Comparison of ENCODE assay signal across 26 mouse cellular contexts in genomic region chr15:59983777-59984176, GRCm38 (mm10). TPM values are rescaled to one million over a fixed set of nuclear protein-coding genes. Genes with fewer than 3 reads are reported as not detected.
DNase-seq lines count a peak whose midpoint lies in the region; ATAC-seq and TF ChIP-seq lines count a peak whose summit lies in the region.
"Had no signal": no experiment of that assay in that cellular context is flagged by ENCODE, and none has a peak within 500 bp of the region (broad histone marks: within the 10 kb centered on the region; RNA-seq: fewer than 3 reads in every experiment).

No protein-coding gene starts in this region.

- ATAC-seq in megakaryocyte, adult 5-6 weeks (ENCODE audit: poor library complexity, severe bottlenecking) = peak; percentile 63; the same call in 1 of the 2 replicates
- ATAC-seq in kidney, embryonic 16.5 days (ENCODE audit: low FRiP score, low TSS enrichment) = no peak
- ATAC-seq: forebrain, embryonic 13.5 days had no signal

- H3K27ac ChIP-seq in CH12.LX (ENCODE audit: insufficient read depth, low read depth) (no peak overlapping the region), ES-E14 (ENCODE audit: insufficient read depth, low read depth, low read length, poor library complexity, severe bottlenecking) (no peak overlapping the region)
- no peak overlapping the region for H3K27ac ChIP-seq in kidney, embryonic 16.5 days (ENCODE audit: low read length)
- H3K27ac ChIP-seq: forebrain, embryonic 13.5 days; heart, adult 2 months; layer of hippocampus, adult 2 months; left cerebral cortex, adult 2 months had no signal

- DNase-seq in CH12.LX (ENCODE audit: extremely low read depth) = peak; percentile 8
- DNase-seq in ES-E14 (ENCODE audit: low read depth, low spot score) = peak; percentile 27
- peak; percentile 30 for DNase-seq in embryo, embryonic 11 days
- no peak for DNase-seq in thymus, postnatal 14 days
- DNase-seq in adrenal gland, postnatal 14 days = no peak
- DNase-seq: cerebellum, adult 2 months; cerebellum, postnatal 36 days; gastrocnemius, postnatal 10 days; heart, adult 2 months; heart, postnatal 36 days; kidney, adult 2 months; kidney, postnatal 14 days; lung, adult 2 months; lung, postnatal 36 days; thymus, postnatal 36 days had no signal

- WGBS in kidney, embryonic 16.5 days = 70% methylated on average over 4 of the region's 4 CpGs

- H3K4me3 ChIP-seq in CH12.LX (replicated peaks in 1 of 3; ENCODE audit: low read depth in 2 of 3, low read length in 2 of 3, poor library complexity in 1 of 3) (no peak overlapping the region), ES-E14 (ENCODE audit: insufficient read depth in 1 of 2, low read depth in 1 of 2, low read length in 2 of 2, poor library complexity in 1 of 2, severe bottlenecking in 1 of 2) (no peak overlapping the region)
- no peak overlapping the region for H3K4me3 ChIP-seq in kidney, embryonic 16.5 days (ENCODE audit: low read length)
- H3K4me3 ChIP-seq: forebrain, embryonic 13.5 days; heart, adult 2 months; layer of hippocampus, adult 2 months; left cerebral cortex, adult 2 months had no signal

- H3K36me3 ChIP-seq in CH12.LX (replicated peaks in 1 of 2; ENCODE audit: control insufficient read depth in 1 of 2, insufficient read depth in 1 of 2, low read length in 1 of 2) (no peaks in the 10 kb centered on the region), ES-E14 (ENCODE audit: control insufficient read depth, insufficient read depth, low read length, poor library complexity, severe bottlenecking) (no peaks in the 10 kb centered on the region)
- H3K36me3 ChIP-seq in kidney, embryonic 16.5 days (ENCODE audit: insufficient read depth, low read length) = no peaks in the 10 kb centered on the region

- peak overlapping the region; percentile 44; the same call in 1 of the 2 replicates for H3K4me2 ChIP-seq in CH12.LX (ENCODE audit: insufficient read depth, low read depth, poor library complexity, severe bottlenecking)
- H3K4me2 ChIP-seq in kidney, embryonic 16.5 days (replicated peaks; ENCODE audit: low read depth, low read length) = no peak overlapping the region
- H3K4me2 ChIP-seq: forebrain, embryonic 13.5 days; liver, embryonic 11.5 days; midbrain, embryonic 11.5 days had no signal

- in situ Hi-C loops in CH12.LX (cut with MboI; ENCODE audit: low pct_ligation_motif_present, low pct_unique_long_range_greater_than_20kb, low sequenced_read_pairs) (no loop called here), ES-E14 (cut with MboI; ENCODE audit: low sequenced_read_pairs in 2 of 2, unreplicated experiment in 2 of 2) (no loop called here)

- no peaks in the 10 kb centered on the region for H3K27me3 ChIP-seq in CH12.LX (replicated peaks)
- H3K27me3 ChIP-seq in kidney, embryonic 16.5 days (ENCODE audit: insufficient read depth, low read length) = no peaks in the 10 kb centered on the region
- H3K27me3 ChIP-seq: forebrain, embryonic 13.5 days had no signal

- H3K4me1 ChIP-seq in CH12.LX (ENCODE audit: control insufficient read depth in 1 of 2, insufficient read depth in 2 of 2) = peaks cover 4% of the 10 kb centered on the region in 2 experiments; a peak in 2 of 4 replicates
- H3K4me1 ChIP-seq in ES-E14 (ENCODE audit: control insufficient read depth in 2 of 2, insufficient read depth in 2 of 2, low read length in 2 of 2, poor library complexity in 1 of 2) = peaks cover 0 to 2% of the 10 kb centered on the region in 2 experiments; a peak in 1 of 4 replicates
- H3K4me1 ChIP-seq in kidney, embryonic 16.5 days (ENCODE audit: insufficient read depth, low read length) = no peaks in the 10 kb centered on the region
- H3K4me1 ChIP-seq: forebrain, embryonic 13.5 days had no signal

- no peaks in the 10 kb centered on the region for H3K9me3 ChIP-seq in CH12.LX (replicated peaks; ENCODE audit: low read length)
- no peaks in the 10 kb centered on the region for H3K9me3 ChIP-seq in ES-E14 (ENCODE audit: control insufficient read depth, insufficient read depth, low read depth, low read length)
- no peaks in the 10 kb centered on the region for H3K9me3 ChIP-seq in kidney, embryonic 16.5 days (ENCODE audit: low read length)
- H3K9me3 ChIP-seq: forebrain, embryonic 13.5 days had no signal

- TF ChIP-seq CTCF in CH12.LX (conservative IDR thresholded peaks at IDR 0.05 in 1 of 2, IDR thresholded peaks at IDR 0.05 in 1 of 2; ENCODE audit: low read depth in 2 of 2, low read length in 2 of 2) = no peak

- dilution Hi-C loops in CH12.LX (cut with MboI; ENCODE audit: extremely low pct_ligation_motif_present, extremely low pct_unique_long_range_greater_than_20kb, low sequenced_read_pairs) = no loop called here

- H3K9ac ChIP-seq in CH12.LX (ENCODE audit: insufficient read depth, low read depth) (no peak overlapping the region), ES-E14 (ENCODE audit: insufficient read depth, low read depth, low read length, poor library complexity, severe bottlenecking) (no peak overlapping the region)
- no peak overlapping the region for H3K9ac ChIP-seq in kidney, embryonic 16.5 days (replicated peaks; ENCODE audit: low read length)
- H3K9ac ChIP-seq: forebrain, embryonic 13.5 days had no signal

- no peak for TF ChIP-seq POLR2A in CH12.LX (IDR thresholded peaks at IDR 0.05; ENCODE audit: low read depth, low read length)

- 0 out of 2 replicates have a peak, but pooled peaks have one; percentile 10 for TF ChIP-seq EP300 in CH12.LX (IDR thresholded peaks at IDR 0.05; ENCODE audit: low read length)

- H3K79me2 ChIP-seq in CH12.LX (replicated peaks; ENCODE audit: control insufficient read depth, extremely low read depth, insufficient read depth, poor library complexity, severe bottlenecking) = no peaks in the 10 kb centered on the region

- no peak for TF ChIP-seq RAD21 in CH12.LX (IDR thresholded peaks at IDR 0.05; ENCODE audit: low read depth, low read length)

TF ChIP-seq in CH12.LX, 34 proteins besides CTCF, POLR2A, EP300 and RAD21:
- TF ChIP-seq MAZ (IDR thresholded peaks at IDR 0.05; ENCODE audit: low read depth, low read length) (no peak), USF1 (IDR thresholded peaks at IDR 0.05; ENCODE audit: low read depth, low read length) (no peak), SIN3A (IDR thresholded peaks at IDR 0.05; ENCODE audit: low read length) (no peak), BHLHE40 (IDR thresholded peaks at IDR 0.05; ENCODE audit: low read depth, low read length) (no peak), MXI1 (IDR thresholded peaks at IDR 0.05; ENCODE audit: low read depth, low read length) (no peak), E2F4 (IDR thresholded peaks at IDR 0.05; ENCODE audit: insufficient replicate concordance, low read depth, low read length) (no peak), MAX (IDR thresholded peaks at IDR 0.05; ENCODE audit: low read length) (no peak), NRF1 (IDR thresholded peaks at IDR 0.05; ENCODE audit: low read depth, low read length) (no peak), MYC (IDR thresholded peaks at IDR 0.05; ENCODE audit: low read depth, low read length) (no peak), CHD1 (IDR thresholded peaks at IDR 0.05; ENCODE audit: low read depth, low read length) (no peak)

TF ChIP-seq in ES-E14, 5 proteins besides CTCF, POLR2A, EP300 and RAD21:
- TF ChIP-seq ZNF384 (IDR thresholded peaks at IDR 0.05; ENCODE audit: low read depth, low read length) = no peak
- TF ChIP-seq MAFK (IDR thresholded peaks at IDR 0.05; ENCODE audit: insufficient read depth, low read depth, low read length) = no peak
- no peak for TF ChIP-seq ZC3H11A (IDR thresholded peaks at IDR 0.05; ENCODE audit: borderline replicate concordance, low read depth, low read length)
- no peak; the same call in 1 of the 2 replicates for TF ChIP-seq CHD2 (IDR thresholded peaks at IDR 0.05; ENCODE audit: low read depth, low read length)
- TF ChIP-seq HCFC1 (IDR thresholded peaks at IDR 0.05; ENCODE audit: borderline replicate concordance, insufficient read depth, low read length) = no peak
TF ChIP-seq in ES-E14: peak in this region for 0.

RNA-seq across cellular contexts. Expression of gene 4933412E24Rik, which starts 32.6 kb away (rescaled TPM):
- total RNA-seq in CH12.LX (2012; rRNA removed) (not detected in 2 replicates), CH12.LX (2014; rRNA removed) (not detected in 2 replicates), ES-E14 (2012; rRNA removed) (not detected in 2 replicates)
- not detected in 2 replicates for polyA plus RNA-seq in CH12.LX (2012; ENCODE audit: insufficient read length, low read depth)
- not detected in 2 replicates for total RNA-seq in megakaryocyte, adult 5-6 weeks (2015)
- total RNA-seq in megakaryocyte, adult 5-6 weeks (2017) = not detected in 2 replicates
- polyA plus RNA-seq in kidney, embryonic 16.5 days (2015; fragmentation: Nextera tagmentation; extraction: Ambion mirVana) = not detected in 2 replicates
- total RNA-seq in adrenal gland, postnatal 14 days (2021) = not detected in 2 replicates
- total RNA-seq: adrenal gland, postnatal 4 days; gastrocnemius, postnatal 10 days; heart, adult 2 months; heart, postnatal 36 days; layer of hippocampus, adult 2 months; left cerebral cortex, adult 2 months had no signal
- polyA plus RNA-seq: C2C12; cerebellum, adult 2 months; forebrain, embryonic 13.5 days; heart, adult 2 months; heart, embryonic 14.5 days; kidney, adult 2 months; limb, embryonic 11.5 days; liver, embryonic 11.5 days; lung, adult 2 months; midbrain, embryonic 11.5 days had no signal

Comparison
In these comparisons a context has a peak if more than half of its experiments do, and no peak if none do; other contexts are left out.
1. DNase-seq: peak in CH12.LX (single experiment), ES-E14 (single experiment) and embryo, embryonic 11 days (single experiment); none in thymus, postnatal 14 days (single experiment) and adrenal gland, postnatal 14 days (single experiment).